Mouse (Mus musculus): ENCODE data around the gene Rpl36a. TPM values are rescaled to one million over a fixed set of nuclear protein-coding genes. Genes with fewer than 3 reads are reported as not detected.
A peak's percentile ranks its signal among the peaks of the same experiment; 100 is the strongest.

The Rpl36a gene
- polyA plus RNA-seq, 1 experiment, result 1,272 TPM

DNA sequence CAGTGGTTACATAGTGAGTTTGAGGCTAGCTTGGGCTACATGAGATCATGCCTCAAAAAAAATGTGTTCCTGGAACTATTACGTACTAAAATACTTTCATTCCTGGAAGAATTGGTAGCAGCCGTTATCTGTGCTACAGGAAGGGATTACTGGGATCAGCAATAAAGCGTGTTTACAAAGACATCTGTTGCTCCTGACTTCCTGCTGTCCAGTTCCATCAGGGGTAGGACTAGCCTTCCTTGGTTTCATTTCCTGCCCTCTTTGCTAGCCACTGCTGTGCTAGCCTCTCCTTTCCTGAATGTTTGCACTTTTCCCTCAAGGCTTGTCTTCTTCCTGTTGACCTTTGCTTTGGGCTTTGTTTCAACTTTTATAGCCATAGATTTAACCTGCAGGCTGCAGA is 50.4 kb downstream of the Rpl36a start:
- Histone ChIP-seq H3K4me2 (ENCODE audit: low read depth) (peak overlapping the region; percentile 12), H3K36me3 (ENCODE audit: control insufficient read depth, insufficient read depth) (no peaks in the 10 kb centered on the region), H3K27me3 (ENCODE audit: control insufficient read depth, insufficient read depth, insufficient read length) (no peaks in the 10 kb centered on the region), H3K4me3 (no peak overlapping the region), H3ac (ENCODE audit: control insufficient read depth, insufficient read length) (no peak overlapping the region), H3K79me2 (ENCODE audit: control insufficient read depth, insufficient read depth) (no peaks in the 10 kb centered on the region)
- TF ChIP-seq MYOG (IDR thresholded peaks at IDR 0.05; ENCODE audit: control insufficient read depth in 1 of 3, insufficient read depth in 1 of 3, insufficient read length in 2 of 3, low read depth in 2 of 3) (no peak), MYOD1 (IDR thresholded peaks at IDR 0.05; ENCODE audit: control insufficient read depth in 1 of 3, insufficient read length in 2 of 3, low read depth in 2 of 3) (peak in 1 of 3 experiments; percentile 43)

Other genes starting within 250 kb of the Rpl36a start
- 8.0 TPM for gene Drp2, start 181.1 kb upstream of the Rpl36a start, polyA plus RNA-seq (2012; fragmentation: generic; extraction: Trizol)
- gene Taf7l, start 109.2 kb upstream of the Rpl36a start, polyA plus RNA-seq (2012; fragmentation: generic; extraction: Trizol), result 0.41 TPM
- gene Timm8a1, start 43.8 kb upstream of the Rpl36a start, polyA plus RNA-seq (2012; fragmentation: generic; extraction: Trizol), result 24.1 TPM
- not detected for gene Btk, start 2.1 kb upstream of the Rpl36a start, polyA plus RNA-seq (2012; fragmentation: generic; extraction: Trizol)
- 6.2 TPM for gene Gla, start 15.5 kb downstream of the Rpl36a start, polyA plus RNA-seq (2012; fragmentation: generic; extraction: Trizol)
- gene Hnrnph2, start 15.5 kb downstream of the Rpl36a start, polyA plus RNA-seq (2012; fragmentation: generic; extraction: Trizol), result 24.6 TPM
- 4.0 TPM for gene Armcx4, start 100.9 kb downstream of the Rpl36a start, polyA plus RNA-seq (2012; fragmentation: generic; extraction: Trizol)
- 6.0 TPM for gene Armcx1, start 132.3 kb downstream of the Rpl36a start, polyA plus RNA-seq (2012; fragmentation: generic; extraction: Trizol)
- 6.7 TPM for gene Armcx6, start 165.8 kb downstream of the Rpl36a start, polyA plus RNA-seq (2012; fragmentation: generic; extraction: Trizol)
- 24.2 TPM for gene Armcx3, start 170.9 kb downstream of the Rpl36a start, polyA plus RNA-seq (2012; fragmentation: generic; extraction: Trizol)
- 49.4 TPM for gene Armcx2, start 223.6 kb downstream of the Rpl36a start, polyA plus RNA-seq (2012; fragmentation: generic; extraction: Trizol)

Data from myocyte (in vitro differentiated cells).